Mouse (Mus musculus): ENCODE measurements around the gene Dnaaf1. TPM values are rescaled to one million over a fixed set of nuclear protein-coding genes. Genes with fewer than 3 reads are reported as not detected.

Gene Dnaaf1
- polyA plus RNA-seq (2014; fragmentation: Nextera tagmentation; extraction: Ambion mirVana): 0.19 TPM in 1 of 2 replicates, not detected in the other

GRCm38 (mm10) chr8:119574437-119575365 is at the start of gene Dnaaf1, which contains the start of gene Hsdl1:
TSS of gene Dnaaf1 (plus strand) at chr8:119575235.
TSS of gene Hsdl1 (minus strand) at chr8:119575183.
- Histone ChIP-seq H3K36me3 (ENCODE audit: control insufficient read depth, insufficient read depth, low read length) (no peaks in the 10 kb centered on the region), H3K4me2 (replicated peaks; ENCODE audit: low read depth, low read length) (peak within 1 kb of the TSS; percentile 99), H3K9me3 (ENCODE audit: control insufficient read depth, low read depth, low read length) (no peaks in the 10 kb centered on the region), H3K4me1 (ENCODE audit: control insufficient read depth, insufficient read depth, low read length) (peaks cover 2% of the 10 kb centered on the region; the same call in 1 of the 2 replicates), H3K4me3 (ENCODE audit: low read depth, low read length) (peak within 1 kb of the TSS; percentile 77), H3K9ac (replicated peaks; ENCODE audit: low read depth, low read length) (peak within 1 kb of the TSS; percentile 48), H3K27ac (ENCODE audit: low read length) (no peak within 1 kb of the TSS; the same call in 1 of the 2 replicates), H3K27me3 (ENCODE audit: control insufficient read depth, insufficient read depth, low read length) (no peaks in the 10 kb centered on the region)
- peak; percentile 89 for ATAC-seq (ENCODE audit: insufficient number of reproducible peaks, insufficient read depth, low FRiP score, low read depth)
- WGBS: under 1% methylated on average over 78 of the region's 97 CpGs

GRCm38 (mm10) chr8:119528762-119529161 is 46.3 kb upstream of the Dnaaf1 start:
- no peaks in the 10 kb centered on the region for H3K27me3 ChIP-seq (ENCODE audit: control insufficient read depth, insufficient read depth, low read length)
- no peak overlapping the region for H3K9ac ChIP-seq (replicated peaks; ENCODE audit: low read depth, low read length)
- no peak overlapping the region for H3K4me3 ChIP-seq (ENCODE audit: low read depth, low read length)
- H3K4me2 ChIP-seq (replicated peaks; ENCODE audit: low read depth, low read length): no peak overlapping the region
- H3K9me3 ChIP-seq (ENCODE audit: control insufficient read depth, low read depth, low read length): no peaks in the 10 kb centered on the region
- ATAC-seq (ENCODE audit: insufficient number of reproducible peaks, insufficient read depth, low FRiP score, low read depth): no peak
- H3K27ac ChIP-seq (ENCODE audit: low read length): no peak overlapping the region
- H3K4me1 ChIP-seq (ENCODE audit: control insufficient read depth, insufficient read depth, low read length): no peaks in the 10 kb centered on the region
- H3K36me3 ChIP-seq (ENCODE audit: control insufficient read depth, insufficient read depth, low read length): peaks cover 80% of the 10 kb centered on the region
- 93% methylated on average over 7 of the region's 7 CpGs for WGBS

GRCm38 (mm10) chr8:119530937-119531336 is 44.1 kb upstream of the Dnaaf1 start:
- H3K27ac ChIP-seq (ENCODE audit: low read length): no peak overlapping the region
- H3K27me3 ChIP-seq (ENCODE audit: control insufficient read depth, insufficient read depth, low read length): no peaks in the 10 kb centered on the region
- no peak overlapping the region for H3K4me3 ChIP-seq (ENCODE audit: low read depth, low read length)

GRCm38 (mm10) chr8:119531397-119531796 is 43.6 kb upstream of the Dnaaf1 start:
- 90% methylated on average over 3 of the region's 3 CpGs for WGBS
- Histone ChIP-seq H3K4me3 (ENCODE audit: low read depth, low read length) (no peak overlapping the region), H3K4me2 (replicated peaks; ENCODE audit: low read depth, low read length) (no peak overlapping the region), H3K27me3 (ENCODE audit: control insufficient read depth, insufficient read depth, low read length) (no peaks in the 10 kb centered on the region), H3K9me3 (ENCODE audit: control insufficient read depth, low read depth, low read length) (no peaks in the 10 kb centered on the region), H3K4me1 (ENCODE audit: control insufficient read depth, insufficient read depth, low read length) (no peaks in the 10 kb centered on the region), H3K36me3 (ENCODE audit: control insufficient read depth, insufficient read depth, low read length) (peaks cover 84% of the 10 kb centered on the region), H3K9ac (replicated peaks; ENCODE audit: low read depth, low read length) (no peak overlapping the region), H3K27ac (ENCODE audit: low read length) (no peak overlapping the region)
- ATAC-seq (ENCODE audit: insufficient number of reproducible peaks, insufficient read depth, low FRiP score, low read depth): no peak

More at GRCm38 (mm10) chr8:119530937-119531336, 44.1 kb upstream of the Dnaaf1 start:
- peaks cover 81% of the 10 kb centered on the region for H3K36me3 ChIP-seq (ENCODE audit: control insufficient read depth, insufficient read depth, low read length)
- no peaks in the 10 kb centered on the region for H3K9me3 ChIP-seq (ENCODE audit: control insufficient read depth, low read depth, low read length)
- H3K4me2 ChIP-seq (replicated peaks; ENCODE audit: low read depth, low read length): no peak overlapping the region
- ATAC-seq (ENCODE audit: insufficient number of reproducible peaks, insufficient read depth, low FRiP score, low read depth): no peak
- no peak overlapping the region for H3K9ac ChIP-seq (replicated peaks; ENCODE audit: low read depth, low read length)
- H3K4me1 ChIP-seq (ENCODE audit: control insufficient read depth, insufficient read depth, low read length): no peaks in the 10 kb centered on the region
- WGBS: 82% methylated on average over 6 of the region's 6 CpGs

GRCm38 (mm10) chr8:119531973-119532372 is 43.1 kb upstream of the Dnaaf1 start:
- Histone ChIP-seq H3K4me2 (replicated peaks; ENCODE audit: low read depth, low read length) (no peak overlapping the region), H3K27ac (ENCODE audit: low read length) (no peak overlapping the region), H3K9ac (replicated peaks; ENCODE audit: low read depth, low read length) (no peak overlapping the region), H3K9me3 (ENCODE audit: control insufficient read depth, low read depth, low read length) (no peaks in the 10 kb centered on the region), H3K4me3 (ENCODE audit: low read depth, low read length) (no peak overlapping the region), H3K36me3 (ENCODE audit: control insufficient read depth, insufficient read depth, low read length) (peaks cover 89% of the 10 kb centered on the region), H3K4me1 (ENCODE audit: control insufficient read depth, insufficient read depth, low read length) (no peaks in the 10 kb centered on the region), H3K27me3 (ENCODE audit: control insufficient read depth, insufficient read depth, low read length) (no peaks in the 10 kb centered on the region)
- no peak for ATAC-seq (ENCODE audit: insufficient number of reproducible peaks, insufficient read depth, low FRiP score, low read depth)
- 91% methylated on average over 9 of the region's 9 CpGs for WGBS

GRCm38 (mm10) chr8:119544606-119545005 is 30.4 kb upstream of the Dnaaf1 start:
- 90% methylated on average over 3 of the region's 3 CpGs for WGBS
- no peaks in the 10 kb centered on the region for H3K9me3 ChIP-seq (ENCODE audit: control insufficient read depth, low read depth, low read length)
- peaks cover 59% of the 10 kb centered on the region for H3K36me3 ChIP-seq (ENCODE audit: control insufficient read depth, insufficient read depth, low read length)
- no peak overlapping the region for H3K27ac ChIP-seq (ENCODE audit: low read length)
- H3K9ac ChIP-seq (replicated peaks; ENCODE audit: low read depth, low read length): no peak overlapping the region
- no peaks in the 10 kb centered on the region for H3K27me3 ChIP-seq (ENCODE audit: control insufficient read depth, insufficient read depth, low read length)
- 0 out of 2 replicates have a peak, but pooled peaks cover 7% of the 10 kb centered on the region for H3K4me1 ChIP-seq (ENCODE audit: control insufficient read depth, insufficient read depth, low read length)
- H3K4me3 ChIP-seq (ENCODE audit: low read depth, low read length): no peak overlapping the region
- H3K4me2 ChIP-seq (replicated peaks; ENCODE audit: low read depth, low read length): no peak overlapping the region
- ATAC-seq (ENCODE audit: insufficient number of reproducible peaks, insufficient read depth, low FRiP score, low read depth): no peak

- Histone ChIP-seq H3K27ac (ENCODE audit: low read length) (no peak overlapping the region), H3K9ac (replicated peaks; ENCODE audit: low read depth, low read length) (no peak overlapping the region)
- WGBS: 77% methylated on average over 6 of the region's 6 CpGs
These were observed 29.9 kb upstream of the Dnaaf1 start for GRCm38 (mm10) chr8:119545180-119545579.

GRCm38 (mm10) chr8:119545791-119546190 is 29.2 kb upstream of the Dnaaf1 start:
- 94% methylated on average over 6 of the region's 6 CpGs for WGBS
- H3K4me1 ChIP-seq (ENCODE audit: control insufficient read depth, insufficient read depth, low read length): 0 out of 2 replicates have a peak, but pooled peaks cover 7% of the 10 kb centered on the region
- no peaks in the 10 kb centered on the region for H3K9me3 ChIP-seq (ENCODE audit: control insufficient read depth, low read depth, low read length)
- no peak overlapping the region for H3K9ac ChIP-seq (replicated peaks; ENCODE audit: low read depth, low read length)
- no peaks in the 10 kb centered on the region for H3K27me3 ChIP-seq (ENCODE audit: control insufficient read depth, insufficient read depth, low read length)
- H3K4me3 ChIP-seq (ENCODE audit: low read depth, low read length): no peak overlapping the region
- H3K4me2 ChIP-seq (replicated peaks; ENCODE audit: low read depth, low read length): no peak overlapping the region
- H3K27ac ChIP-seq (ENCODE audit: low read length): no peak overlapping the region
- ATAC-seq (ENCODE audit: insufficient number of reproducible peaks, insufficient read depth, low FRiP score, low read depth): no peak
- H3K36me3 ChIP-seq (ENCODE audit: control insufficient read depth, insufficient read depth, low read length): peaks cover 47% of the 10 kb centered on the region

More at GRCm38 (mm10) chr8:119545180-119545579, 29.9 kb upstream of the Dnaaf1 start:
- Histone ChIP-seq H3K9me3 (ENCODE audit: control insufficient read depth, low read depth, low read length) (no peaks in the 10 kb centered on the region), H3K4me1 (ENCODE audit: control insufficient read depth, insufficient read depth, low read length) (0 out of 2 replicates have a peak, but pooled peaks cover 7% of the 10 kb centered on the region), H3K36me3 (ENCODE audit: control insufficient read depth, insufficient read depth, low read length) (peaks cover 53% of the 10 kb centered on the region), H3K27me3 (ENCODE audit: control insufficient read depth, insufficient read depth, low read length) (no peaks in the 10 kb centered on the region), H3K4me3 (ENCODE audit: low read depth, low read length) (no peak overlapping the region), H3K4me2 (replicated peaks; ENCODE audit: low read depth, low read length) (no peak overlapping the region)
- ATAC-seq (ENCODE audit: insufficient number of reproducible peaks, insufficient read depth, low FRiP score, low read depth): no peak

Data from stomach, embryonic 14.5 days (tissue).